Mouse (Mus musculus) erythroblast, embryonic 14.5 days (primary cell): ENCODE measurements around the gene Ttyh1.

ENCODE experiments used
- GATA1 ChIP-seq: IDR thresholded peaks from 2 replicates; pipeline ENCODE4 v1.6.1; 2012; ENCODE audit warnings: low read length, inconsistent platforms, mixed read lengths
- TAL1 ChIP-seq: IDR thresholded peaks from 3 replicates; pipeline ENCODE4 v1.6.1; 2012; ENCODE audit warnings: low read length, inconsistent platforms, mixed read lengths

DNA sequence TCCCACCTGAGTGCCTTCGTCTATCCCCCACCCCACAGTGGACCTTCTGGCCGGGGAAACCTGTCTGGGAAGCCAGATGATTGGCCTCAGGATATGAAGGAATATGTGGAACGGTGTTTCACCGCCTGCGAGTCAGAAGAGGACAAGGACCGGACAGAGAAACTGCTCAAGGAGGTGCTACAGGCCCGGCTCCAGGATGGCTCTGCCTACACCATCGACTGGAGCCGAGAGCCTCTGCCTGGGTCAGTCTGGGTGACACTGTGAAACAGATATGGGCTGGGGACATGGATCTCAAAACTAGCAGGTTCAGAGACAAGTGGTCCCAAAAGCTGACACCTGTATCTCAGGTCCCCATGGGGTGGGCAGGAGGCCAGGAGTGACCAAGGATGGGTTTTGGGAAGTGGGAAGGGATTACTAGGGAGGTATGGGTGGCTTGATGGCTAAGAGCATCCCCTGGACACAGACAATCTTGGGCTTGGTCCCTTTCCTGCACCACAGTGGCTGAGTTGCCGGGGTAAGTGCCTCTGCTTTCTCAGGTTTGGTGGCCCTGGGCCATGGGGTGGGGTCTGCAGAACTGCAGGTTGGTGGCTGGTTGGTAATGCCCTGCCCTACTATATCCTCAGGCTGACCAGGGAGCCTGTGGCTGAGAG lies 23.7 kb downstream of the Ttyh1 start:
- no peak for TF ChIP-seq GATA1
- no peak for TF ChIP-seq TAL1
